Mouse (Mus musculus): ENCODE measurements around the gene Dmrta2.

GRCm38 (mm10) chr4:109984011-109984411 lies 6.2 kb downstream of the Dmrta2 start:
- TF ChIP-seq CTCF (IDR thresholded peaks at IDR 0.05; ENCODE audit: low read depth, low read length): no peak
- no peak for TF ChIP-seq POLR2A (IDR thresholded peaks at IDR 0.05; ENCODE audit: insufficient read depth, low read length)
- no peak for TF ChIP-seq EP300 (IDR thresholded peaks at IDR 0.05; ENCODE audit: insufficient read depth, low read depth, low read length)
